Mouse (Mus musculus) olfactory bulb, adult 2 months (tissue): ENCODE data around the gene Gpr137c.

Source experiments
- CTCF ChIP-seq: fragments of 200-500 bp; IDR thresholded peaks from 2 replicates; pipeline ENCODE4 v1.5.1; 2012; ENCODE audit warnings: low read depth, mild to moderate bottlenecking, low read length, moderate library complexity; ENCODE audit not compliant: insufficient read depth
- POLR2A ChIP-seq: fragments of 200-500 bp; IDR thresholded peaks from 2 replicates; pipeline ENCODE4 v1.6.1; 2012; ENCODE audit warnings: mild to moderate bottlenecking, low read depth, low read length, moderate library complexity; ENCODE audit not compliant: insufficient read depth

DNA sequence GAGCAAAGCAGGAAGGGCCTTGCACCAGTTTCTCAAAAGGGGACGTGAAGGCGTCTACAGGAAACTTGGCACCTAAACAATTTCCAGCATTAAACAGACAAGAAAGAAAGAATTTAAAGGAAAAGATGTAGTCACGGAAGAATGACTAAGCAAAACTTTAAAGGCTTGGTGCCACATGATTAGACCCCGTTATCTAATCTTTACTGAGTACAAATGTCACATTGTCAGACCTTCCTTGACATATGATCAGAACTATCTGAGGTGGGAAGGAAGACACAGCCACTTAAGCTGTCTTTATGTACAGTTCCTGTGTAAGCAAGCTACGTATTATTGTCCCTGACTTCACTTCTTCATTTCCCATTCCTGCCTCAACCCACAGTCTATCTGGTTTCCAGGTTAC is 102.1 kb downstream of the Gpr137c start:
- TF ChIP-seq CTCF (no peak), POLR2A (no peak)
